32 mouse cellular contexts compared by ENCODE assay signal in genomic region chr11:74496581-74496980, GRCm38 (mm10).
"Had no signal": no experiment of that assay in that cellular context is flagged by ENCODE, and none has a peak within 500 bp of the region (broad histone marks: within the 10 kb centered on the region; RNA-seq: fewer than 3 reads in every experiment).

No protein-coding gene starts in this region.

- H3K9me3 ChIP-seq: heart, embryonic 10.5 days; heart, embryonic 12.5 days; heart, embryonic 15.5 days; hindbrain, embryonic 10.5 days; hindbrain, embryonic 12.5 days; hindbrain, embryonic 13.5 days; hindbrain, embryonic 15.5 days; kidney, embryonic 15.5 days had no signal

- H3K4me2 ChIP-seq: heart, embryonic 11.5 days; heart, embryonic 12.5 days; heart, embryonic 13.5 days; heart, embryonic 15.5 days; hindbrain, embryonic 12.5 days; hindbrain, embryonic 13.5 days; hindbrain, embryonic 14.5 days; hindbrain, embryonic 15.5 days; kidney, embryonic 15.5 days had no signal

- ATAC-seq: hindbrain, embryonic 16.5 days; hindbrain, postnatal 0 days; inflammation-experienced regulatory T-cells, adult 6 months; intestine, embryonic 16.5 days had no signal

- DNase-seq: heart, postnatal 10 days; heart, postnatal 14 days; heart, postnatal 36 days; heart, postnatal 4 days; kidney, adult 11 months; kidney, adult 18-20 months; kidney, adult 8-10 months; kidney, adult 9 months; kidney, postnatal 10 days; kidney, postnatal 14 days; kidney, postnatal 36 days; kidney, postnatal 4 days; layer of hippocampus, adult 9-11 months; layer of hippocampus, postnatal 36 days had no signal

- H3K27me3 ChIP-seq: heart, embryonic 12.5 days; heart, embryonic 13.5 days; heart, embryonic 15.5 days; hindbrain, embryonic 12.5 days; hindbrain, embryonic 13.5 days; hindbrain, embryonic 15.5 days; kidney, embryonic 15.5 days had no signal

- H3K9ac ChIP-seq: heart, embryonic 12.5 days; heart, embryonic 13.5 days; heart, embryonic 15.5 days; hindbrain, embryonic 12.5 days; hindbrain, embryonic 13.5 days; hindbrain, embryonic 14.5 days; hindbrain, embryonic 15.5 days; kidney, embryonic 15.5 days had no signal

- H3K36me3 ChIP-seq: heart, embryonic 10.5 days; heart, embryonic 12.5 days; heart, embryonic 13.5 days; heart, embryonic 15.5 days; hindbrain, embryonic 10.5 days; hindbrain, embryonic 12.5 days; hindbrain, embryonic 13.5 days; hindbrain, embryonic 15.5 days; kidney, embryonic 15.5 days had no signal

- H3K4me3 ChIP-seq: heart, embryonic 10.5 days; heart, embryonic 12.5 days; heart, embryonic 13.5 days; heart, embryonic 15.5 days; hindbrain, embryonic 10.5 days; hindbrain, embryonic 12.5 days; hindbrain, embryonic 13.5 days; hindbrain, embryonic 15.5 days; kidney, embryonic 15.5 days; layer of hippocampus, adult 2 months; left cerebral cortex, adult 2 months had no signal

- H3K27ac ChIP-seq: heart, embryonic 10.5 days; heart, embryonic 13.5 days; heart, embryonic 15.5 days; hindbrain, embryonic 10.5 days; hindbrain, embryonic 12.5 days; hindbrain, embryonic 13.5 days; hindbrain, embryonic 14.5 days; hindbrain, embryonic 15.5 days; hindbrain, postnatal 0 days; kidney, embryonic 15.5 days; kidney, postnatal 0 days; layer of hippocampus, adult 2 months; left cerebral cortex, adult 2 months had no signal
